Comparison of ENCODE assay signal across 8 mouse cellular contexts in the genomic region with DNA sequence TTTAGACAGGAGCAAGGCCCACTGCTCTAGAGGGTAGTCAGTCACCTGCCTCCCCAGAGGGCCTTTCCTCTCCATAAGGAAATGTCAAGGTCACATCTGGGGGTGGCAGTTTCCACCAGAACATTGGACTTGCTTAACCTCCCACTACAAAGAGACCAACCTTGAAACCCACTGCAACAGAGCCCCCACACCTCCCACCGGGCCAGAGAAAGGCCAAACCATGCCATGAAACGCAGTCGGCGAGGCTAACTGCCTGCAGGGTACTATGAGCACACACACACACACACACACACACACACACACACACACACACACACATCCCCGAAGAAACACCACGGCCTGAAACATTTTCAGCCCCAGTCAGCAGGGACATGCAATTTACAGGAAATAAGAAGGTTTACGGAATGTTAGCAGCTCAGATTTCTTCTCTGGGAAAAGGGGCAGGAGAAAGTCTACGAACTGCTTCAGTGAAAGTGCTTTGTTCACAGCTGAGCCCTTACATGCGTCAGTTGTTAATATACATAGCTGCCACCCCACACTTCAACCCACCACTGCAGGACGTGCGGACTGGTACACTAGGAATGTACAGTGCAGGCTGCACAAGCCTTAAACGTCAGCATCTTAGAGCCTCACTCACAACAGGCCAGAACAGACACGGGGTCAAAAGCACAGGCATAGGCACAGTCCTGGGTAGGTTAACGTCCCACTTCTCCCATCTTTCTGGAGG. TPM values are rescaled to one million over a fixed set of nuclear protein-coding genes. Genes with fewer than 3 reads are reported as not detected.
DNase-seq lines count a peak whose midpoint lies in the region; ATAC-seq and TF ChIP-seq lines count a peak whose summit lies in the region.

No protein-coding gene starts in this region.

- peak overlapping the region; percentile 71 for H3K4me3 ChIP-seq in left cerebral cortex, adult 2 months
- peak overlapping the region; percentile 83 for H3K4me3 ChIP-seq in heart, embryonic 15.5 days
- H3K4me3 ChIP-seq in limb, embryonic 10.5 days = peak overlapping the region; percentile 83

- H3K9me3 ChIP-seq in heart, embryonic 15.5 days (replicated peaks) = no peaks in the 10 kb centered on the region
- no peaks in the 10 kb centered on the region for H3K9me3 ChIP-seq in limb, embryonic 10.5 days (replicated peaks)

- H3K9ac ChIP-seq in heart, embryonic 15.5 days = peak overlapping the region; percentile 79

- intact Hi-C loops in left cerebral cortex, adult 2 months (cut with DNase I) = loop anchor here (5.0 kb wide), 1 partner anchor 293 kb away; the partner anchor contains the start of gene Pik3cb

- peak overlapping the region; percentile 97 for H3K27ac ChIP-seq in left cerebral cortex, adult 2 months
- peak overlapping the region; percentile 81 for H3K27ac ChIP-seq in heart, embryonic 15.5 days
- H3K27ac ChIP-seq in limb, embryonic 10.5 days = peak overlapping the region; percentile 91

- DNase-seq in left cerebral cortex, adult 2 months (ENCODE audit: extremely low spot score in 1 of 2, low spot score in 2 of 2) = peak; percentile 43 to 64
- DNase-seq in left cerebral cortex, adult 11 months (ENCODE audit: low spot score) = no peak
- DNase-seq in adrenal gland, postnatal 36 days = peak; percentile 65 to 76
- DNase-seq in limb, embryonic 10.5 days (ENCODE audit: low spot score) = peak; percentile 51
- peak; percentile 45 for DNase-seq in ovary, postnatal 36 days (ENCODE audit: low spot score)
- DNase-seq in cerebellum, postnatal 36 days = no peak
- DNase-seq in urinary bladder, postnatal 36 days (ENCODE audit: low spot score in 2 of 2) = no peak

- WGBS in heart, embryonic 15.5 days = 45% methylated on average over 14 of the region's 14 CpGs
- 52% methylated on average over 14 of the region's 14 CpGs for WGBS in limb, embryonic 10.5 days

- peak overlapping the region; percentile 92 for H3K4me2 ChIP-seq in heart, embryonic 15.5 days

- no peak for TF ChIP-seq CTCF in left cerebral cortex, adult 2 months (IDR thresholded peaks at IDR 0.05)

- peaks cover 15% of the 10 kb centered on the region for H3K27me3 ChIP-seq in heart, embryonic 15.5 days
- peaks cover 37% of the 10 kb centered on the region for H3K27me3 ChIP-seq in limb, embryonic 10.5 days (ENCODE audit: low read depth, poor library complexity, severe bottlenecking)

- ATAC-seq in heart, embryonic 15.5 days (replicated peaks; ENCODE audit: insufficient number of reproducible peaks, insufficient read depth, low FRiP score, low read depth) = peak; percentile 57

- H3K4me1 ChIP-seq in heart, embryonic 15.5 days (replicated peaks) = peaks cover 22% of the 10 kb centered on the region
- peaks cover 34% of the 10 kb centered on the region for H3K4me1 ChIP-seq in limb, embryonic 10.5 days

- H3K36me3 ChIP-seq in heart, embryonic 15.5 days = no peaks in the 10 kb centered on the region
- H3K36me3 ChIP-seq in limb, embryonic 10.5 days = no peaks in the 10 kb centered on the region

RNA-seq across cellular contexts. Expression of gene Mras, which starts 2.1 kb away (rescaled TPM):
- total RNA-seq in left cerebral cortex, adult 2 months (2021) = 100 to 1,000 TPM; 166 TPM
- 10 to 100 TPM; 43.5 to 66.9 TPM for total RNA-seq in adrenal gland, postnatal 36 days (2021)
- polyA plus RNA-seq in heart, embryonic 15.5 days (2015; fragmentation: Nextera tagmentation; extraction: Ambion mirVana) = 14.4 and 14.9 TPM in 2 replicates
- 8.8 and 11.9 TPM in 2 replicates for polyA plus RNA-seq in limb, embryonic 10.5 days (2016; fragmentation: Nextera tagmentation; extraction: Ambion mirVana)

RNA-seq across cellular contexts. Expression of gene Nme9, which starts 16.2 kb away (rescaled TPM):
- total RNA-seq in left cerebral cortex, adult 2 months (2021) = not detected
- not detected for total RNA-seq in adrenal gland, postnatal 36 days (2021)
- polyA plus RNA-seq in heart, embryonic 15.5 days (2015; fragmentation: Nextera tagmentation; extraction: Ambion mirVana) = 0.11 and 0.13 TPM in 2 replicates
- not detected in 2 replicates for polyA plus RNA-seq in limb, embryonic 10.5 days (2016; fragmentation: Nextera tagmentation; extraction: Ambion mirVana)

Comparison
In these comparisons a context has a peak if more than half of its experiments do, and no peak if none do; other contexts are left out.
1. DNase-seq: peak in left cerebral cortex, adult 2 months (2 of 2), adrenal gland, postnatal 36 days (2 of 2), limb, embryonic 10.5 days (single experiment) and ovary, postnatal 36 days (single experiment); none in left cerebral cortex, adult 11 months (single experiment), cerebellum, postnatal 36 days (0 of 2) and urinary bladder, postnatal 36 days (0 of 2).
2. Peak in every context shown above with its lines, with median percentiles within 50 percentile points of each other: H3K27ac ChIP-seq and H3K4me3 ChIP-seq.